Mouse (Mus musculus) heart, postnatal 0 days (tissue): ENCODE measurements around the gene Prr15l.

Experiments
- CTCF ChIP-seq: IDR thresholded peaks from 2 replicates; pipeline ENCODE4 v1.5.1; 2016; ENCODE audit warnings: antibody characterized with exemption, control low read depth, low read depth
- EP300 ChIP-seq: IDR thresholded peaks from 2 replicates; pipeline ENCODE4 v1.6.1; 2016; ENCODE audit warnings: antibody characterized with exemption, low read depth

- no peak for TF ChIP-seq CTCF
- TF ChIP-seq EP300, result no peak
These were observed 18.6 kb downstream of the Prr15l start for GRCm38 (mm10) chr11:96946498-96946897.
